Mouse (Mus musculus): ENCODE results near the gene Cdkl3. TPM values are rescaled to one million over a fixed set of nuclear protein-coding genes. Genes with fewer than 3 reads are reported as not detected.

Cdkl3 gene
- total RNA-seq (2021): 10 to 100 TPM; 14.6 to 15.9 TPM
- long read RNA-seq, experiment 1, partial matches to known transcripts: 2 of 4 reads
- long read RNA-seq, experiment 1, other reads (novel, unspliced or antisense): 2 of 4 reads
- long read RNA-seq, experiment 2, partial matches to known transcripts: 0 of 8 reads
- long read RNA-seq, experiment 2, other reads (novel, unspliced or antisense): 8 of 8 reads

DNA sequence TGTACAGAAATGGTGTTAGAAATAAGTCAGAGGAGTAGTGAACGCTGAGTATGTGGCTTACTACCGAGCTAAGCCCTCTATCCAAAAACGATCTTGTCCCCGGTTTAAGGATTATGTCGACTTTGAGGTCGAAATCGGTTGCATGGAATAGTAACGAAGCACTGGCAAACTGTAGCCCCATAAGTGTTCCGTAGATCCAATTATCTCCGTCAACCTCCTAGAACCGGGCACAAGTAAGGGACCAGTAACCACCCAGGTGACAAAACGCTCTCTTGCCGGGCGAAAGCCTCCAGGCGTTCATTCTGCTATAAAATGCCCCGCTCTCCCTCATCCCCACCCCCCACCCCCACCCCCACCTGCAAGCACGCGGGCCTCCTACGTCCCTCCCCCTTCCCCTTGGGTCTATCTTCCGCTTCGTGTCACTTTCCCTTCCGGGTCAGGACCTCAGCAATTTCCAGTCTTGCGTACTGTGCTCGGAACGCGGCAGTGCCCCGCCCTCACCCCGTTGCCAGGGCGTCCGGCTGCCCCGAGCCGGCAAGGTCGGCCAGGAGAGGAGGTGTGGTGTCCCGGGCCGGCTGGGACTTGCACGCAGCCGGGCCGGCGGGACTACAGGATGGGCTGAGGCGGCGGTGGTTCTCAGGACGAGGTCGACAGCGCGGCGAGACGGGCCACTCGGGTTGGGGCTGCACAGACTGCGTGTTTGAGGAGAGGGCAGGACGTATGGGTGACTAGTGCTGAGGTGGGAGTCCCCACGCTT, at the start of gene Cdkl3:
Cdkl3 (plus strand) TSS at position 450 of the 757 bp plus-strand sequence.
- no peak for TF ChIP-seq CTCF (IDR thresholded peaks at IDR 0.05)
- intact Hi-C loops (cut with DNase I): no loop called here

DNA sequence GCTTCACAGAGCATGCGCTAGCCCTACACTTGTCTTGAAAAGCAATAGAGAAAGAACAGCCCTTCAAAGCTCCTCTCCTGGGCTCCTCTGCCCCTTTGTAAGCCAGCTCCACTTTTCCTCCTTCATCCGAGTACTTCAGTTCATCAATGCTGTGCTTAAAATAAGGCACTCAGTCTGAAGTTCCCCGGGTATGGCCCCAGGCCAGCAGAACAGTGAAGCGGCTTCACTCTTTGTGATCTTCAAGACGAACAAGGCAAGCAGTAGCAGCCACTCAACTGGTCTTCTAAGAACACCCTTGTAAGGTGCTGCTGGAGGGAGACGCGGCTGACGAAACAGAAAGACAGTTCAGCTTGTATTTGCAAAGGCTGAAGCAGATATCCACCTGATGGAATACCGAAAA, 47.9 kb upstream of the Cdkl3 start:
- intact Hi-C loops (cut with DNase I): no loop called here
- no peak for DNase-seq (ENCODE audit: extremely low spot score in 1 of 2, low spot score in 2 of 2)
- TF ChIP-seq CTCF (IDR thresholded peaks at IDR 0.05): no peak
- Histone ChIP-seq H3K4me3 (no peak overlapping the region), H3K27ac (no peak overlapping the region)

More for the DNA sequence above, at the start of gene Cdkl3:
- DNase-seq (ENCODE audit: extremely low spot score in 1 of 2, low spot score in 2 of 2): peak; percentile 81 to 90
- Histone ChIP-seq H3K4me3 (peak within 1 kb of the TSS; percentile 89), H3K27ac (peak within 1 kb of the TSS; percentile 84)

DNA sequence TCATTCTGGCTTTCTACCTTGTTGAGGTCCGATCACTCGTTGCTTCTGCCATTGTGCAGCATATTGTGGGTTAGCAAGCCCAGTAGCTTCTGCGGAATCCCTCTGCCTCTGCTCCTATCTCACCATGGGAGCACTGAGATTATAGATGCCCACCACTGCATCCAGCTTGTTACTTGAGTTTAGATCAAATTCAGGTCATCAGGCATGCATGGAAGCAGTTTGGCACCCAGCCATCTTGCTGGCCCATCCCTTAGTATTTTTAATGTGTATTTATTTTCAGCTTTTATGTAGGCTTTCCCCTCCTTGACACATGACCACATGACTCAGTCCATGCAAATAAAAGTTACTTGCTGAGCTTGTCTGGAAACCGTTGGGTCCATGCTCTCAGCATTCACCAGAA, 46.3 kb upstream of the Cdkl3 start:
- no peak overlapping the region for H3K27ac ChIP-seq
- DNase-seq (ENCODE audit: extremely low spot score in 1 of 2, low spot score in 2 of 2): no peak
- no peak for TF ChIP-seq CTCF (IDR thresholded peaks at IDR 0.05)
- H3K4me3 ChIP-seq: no peak overlapping the region
- intact Hi-C loops (cut with DNase I): no loop called here

DNA sequence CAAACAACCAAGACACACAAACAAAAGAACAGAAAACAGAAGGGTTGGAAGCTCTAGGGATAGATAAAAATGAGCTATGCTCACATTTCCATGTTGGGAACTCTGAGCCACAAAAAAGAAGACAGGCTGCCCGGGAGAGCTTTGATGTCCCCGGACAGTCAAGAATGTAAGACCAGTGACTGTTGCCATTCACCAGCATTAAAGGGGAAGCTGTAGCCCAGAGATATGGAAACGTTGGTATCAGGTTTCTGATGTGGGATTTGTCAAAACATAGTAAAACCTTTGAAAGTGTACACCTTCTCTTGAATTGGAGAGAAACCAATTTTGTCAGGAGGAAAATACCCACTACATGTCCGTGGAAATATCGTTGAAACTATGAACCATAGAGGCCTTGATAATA, 44.5 kb upstream of the Cdkl3 start:
- DNase-seq (ENCODE audit: extremely low spot score in 1 of 2, low spot score in 2 of 2): no peak
- no peak for TF ChIP-seq CTCF (IDR thresholded peaks at IDR 0.05)
- Histone ChIP-seq H3K4me3 (no peak overlapping the region), H3K27ac (no peak overlapping the region)
- intact Hi-C loops (cut with DNase I): no loop called here

DNA sequence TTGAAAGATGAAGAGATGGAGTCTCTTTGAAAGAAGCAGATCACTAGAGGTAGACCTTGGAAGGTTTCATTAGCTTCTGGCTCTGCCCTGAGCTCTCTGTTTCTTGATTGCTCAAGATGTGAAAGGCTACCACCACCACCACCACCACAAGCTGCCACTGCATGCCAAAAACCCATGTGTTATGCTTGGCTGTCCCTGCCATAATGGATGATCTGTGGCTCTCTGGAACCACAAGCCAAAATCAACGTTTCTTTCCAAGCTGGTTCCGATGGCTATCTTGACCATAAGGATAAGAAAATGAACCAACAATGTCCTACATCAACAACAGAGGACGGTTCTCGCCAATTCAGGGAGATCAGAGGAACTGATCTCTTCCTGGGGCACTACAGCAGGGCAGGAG, 44.0 kb upstream of the Cdkl3 start:
- TF ChIP-seq CTCF (IDR thresholded peaks at IDR 0.05): no peak
- no peak for DNase-seq (ENCODE audit: extremely low spot score in 1 of 2, low spot score in 2 of 2)
- H3K4me3 ChIP-seq: no peak overlapping the region
- intact Hi-C loops (cut with DNase I): no loop called here
- no peak overlapping the region for H3K27ac ChIP-seq

DNA sequence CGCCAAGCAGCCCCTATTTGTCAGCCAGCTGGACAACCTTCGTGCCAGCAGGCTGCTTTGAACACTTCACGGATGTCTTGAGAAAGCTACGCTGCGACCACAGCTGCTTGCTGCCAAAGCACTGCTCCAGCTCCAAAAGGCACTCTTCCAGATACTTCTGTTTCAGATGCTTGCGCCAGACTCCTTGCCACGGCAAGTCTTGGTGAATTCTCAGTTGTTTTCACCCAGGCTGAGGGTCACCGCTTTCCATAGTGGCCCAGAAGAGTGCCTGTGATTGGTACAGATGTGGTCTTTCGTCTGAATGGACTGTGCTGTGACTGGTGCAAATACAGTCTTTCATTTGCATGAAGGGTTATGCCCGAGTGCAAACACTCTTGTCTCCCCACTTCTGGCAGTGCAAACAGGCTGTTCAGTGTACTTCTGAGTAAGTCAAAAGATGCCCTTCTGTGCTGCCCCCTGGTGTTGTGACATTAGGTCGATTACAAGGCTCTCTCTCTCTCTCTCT, 43.0 kb upstream of the Cdkl3 start:
- DNase-seq (ENCODE audit: extremely low spot score in 1 of 2, low spot score in 2 of 2): no peak
- TF ChIP-seq CTCF (IDR thresholded peaks at IDR 0.05): peak; percentile 33
- Histone ChIP-seq H3K4me3 (no peak overlapping the region), H3K27ac (no peak overlapping the region)
- intact Hi-C loops (cut with DNase I): no loop called here

DNA sequence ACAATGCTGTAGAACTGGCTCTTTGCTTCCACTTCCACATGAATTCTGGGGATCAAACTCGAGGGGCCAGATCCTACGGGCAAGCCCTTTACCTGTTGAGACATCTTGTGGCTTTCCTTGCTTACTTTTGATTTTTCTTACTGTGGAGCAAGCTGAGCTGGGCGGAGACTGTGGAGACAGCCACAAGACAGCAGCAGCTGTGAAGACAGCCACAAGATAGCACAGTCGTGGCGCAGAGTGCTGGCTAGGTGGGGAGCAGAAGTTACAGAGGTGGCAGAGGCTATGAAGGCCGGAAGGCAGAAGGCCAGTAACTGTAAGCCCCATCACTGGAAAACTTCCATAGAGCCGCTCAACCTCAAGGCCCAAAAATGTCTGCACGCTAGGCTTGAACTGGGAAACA, 42.3 kb upstream of the Cdkl3 start:
- Histone ChIP-seq H3K4me3 (no peak overlapping the region), H3K27ac (no peak overlapping the region)
- TF ChIP-seq CTCF (IDR thresholded peaks at IDR 0.05): no peak
- no peak for DNase-seq (ENCODE audit: extremely low spot score in 1 of 2, low spot score in 2 of 2)
- intact Hi-C loops (cut with DNase I): no loop called here

DNA sequence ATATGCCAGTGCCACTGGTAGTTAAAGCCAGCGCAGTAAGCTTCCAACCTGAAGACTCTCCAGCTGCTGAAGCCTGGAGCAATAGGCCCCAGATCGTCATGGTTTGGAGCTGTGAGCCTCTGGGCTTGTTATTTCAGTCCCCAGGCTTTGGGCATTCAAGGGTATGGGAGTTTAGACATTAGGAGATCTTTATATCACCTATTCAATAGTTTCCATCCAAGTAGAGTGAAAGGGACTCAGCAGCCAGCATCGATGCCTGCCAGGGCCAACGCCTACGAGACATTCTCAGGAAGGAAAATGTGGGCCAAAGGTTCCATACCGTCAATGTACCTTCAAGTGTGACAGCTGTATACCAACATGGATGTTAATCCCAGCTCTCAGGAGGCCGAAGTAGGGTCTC, 41.7 kb upstream of the Cdkl3 start:
- intact Hi-C loops (cut with DNase I): no loop called here
- Histone ChIP-seq H3K4me3 (no peak overlapping the region), H3K27ac (no peak overlapping the region)
- TF ChIP-seq CTCF (IDR thresholded peaks at IDR 0.05): no peak
- DNase-seq (ENCODE audit: extremely low spot score in 1 of 2, low spot score in 2 of 2): no peak

DNA sequence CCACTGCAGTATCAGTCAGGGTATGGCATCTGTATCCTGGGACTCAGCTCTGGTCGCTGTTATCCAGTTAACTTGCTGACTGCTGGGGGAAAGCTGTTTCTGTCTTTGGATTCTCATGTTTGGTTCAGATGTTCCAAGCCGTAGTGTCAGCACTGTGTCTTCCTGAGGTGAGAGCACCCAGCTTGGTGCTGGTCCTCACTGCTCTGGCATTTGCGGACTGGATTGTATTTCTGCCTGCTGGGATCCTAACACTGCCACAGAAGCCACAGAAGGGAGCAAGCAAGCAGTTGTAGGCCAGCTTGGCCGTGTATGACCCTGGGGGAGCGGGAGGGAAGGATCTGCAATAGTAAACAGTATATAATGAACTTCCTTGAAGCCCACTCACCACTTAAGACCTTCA, 37.4 kb upstream of the Cdkl3 start:
- DNase-seq (ENCODE audit: extremely low spot score in 1 of 2, low spot score in 2 of 2): no peak
- H3K4me3 ChIP-seq: no peak overlapping the region
- no peak overlapping the region for H3K27ac ChIP-seq
- no peak for TF ChIP-seq CTCF (IDR thresholded peaks at IDR 0.05)
- intact Hi-C loops (cut with DNase I): loop anchor here (1.0 to 5.0 kb wide), 4 partner anchors 49 to 146 kb away; partner anchors contain the start of gene Jade2

DNA sequence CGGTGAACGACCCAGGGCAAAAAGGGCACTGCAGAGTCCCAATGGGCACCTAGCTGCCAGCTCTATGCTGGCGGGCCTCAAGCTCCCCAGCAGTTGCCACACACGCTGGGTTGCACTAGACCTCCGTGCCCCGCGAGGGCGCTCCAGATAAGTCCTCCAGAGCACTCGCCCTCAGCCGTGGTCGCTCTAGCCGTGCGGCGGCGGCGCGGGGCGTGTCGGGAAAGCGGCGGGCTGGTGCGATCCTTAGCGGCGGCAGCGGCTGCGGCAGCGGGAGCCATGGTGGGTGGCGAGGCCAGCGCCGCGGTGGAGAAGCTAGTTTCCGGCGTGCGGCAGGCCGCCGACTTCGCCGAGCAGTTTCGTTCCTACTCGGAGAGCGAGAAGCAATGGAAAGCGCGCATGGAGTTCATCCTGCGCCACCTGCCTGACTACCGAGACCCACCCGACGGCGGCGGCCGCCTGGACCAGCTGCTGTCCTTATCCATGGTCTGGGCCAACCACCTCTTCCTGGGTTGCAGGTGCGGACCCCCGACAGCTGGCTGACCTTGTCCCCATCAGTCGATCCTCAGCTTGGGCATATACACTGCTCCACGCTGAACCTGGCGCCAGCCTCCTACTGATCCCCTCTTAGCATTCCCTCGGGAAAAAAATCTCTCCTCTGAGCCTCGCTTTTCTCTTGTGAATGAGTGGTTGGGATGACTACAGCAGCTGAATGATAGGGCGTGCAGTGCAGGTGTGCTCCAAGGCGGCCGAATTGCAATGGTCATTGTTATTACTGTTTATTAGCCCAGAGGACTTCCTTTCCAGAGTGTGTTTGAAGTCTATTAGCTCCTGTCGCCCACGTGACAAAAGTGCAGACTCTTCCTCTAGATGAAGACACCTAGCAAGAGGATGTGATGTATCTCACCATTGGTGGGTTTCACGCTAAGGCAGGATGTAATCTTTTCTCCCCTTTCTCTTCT, 36.3 kb upstream of the Cdkl3 start, which contains the start of gene Cdkn2aipnl:
Cdkn2aipnl (plus strand) TSS at position 219 of the 959 bp plus-strand sequence.
- intact Hi-C loops (cut with DNase I): loop anchor here (1.0 to 5.0 kb wide), 4 partner anchors 50 to 147 kb away; partner anchors contain the start of gene Jade2
- Histone ChIP-seq H3K27ac (peak within 1 kb of the TSS; percentile 20), H3K4me3 (peak within 1 kb of the TSS; percentile 74)
- peak; percentile 98 for TF ChIP-seq CTCF (IDR thresholded peaks at IDR 0.05)
- peak; percentile 96 to 99 for DNase-seq (ENCODE audit: extremely low spot score in 1 of 2, low spot score in 2 of 2)

DNA sequence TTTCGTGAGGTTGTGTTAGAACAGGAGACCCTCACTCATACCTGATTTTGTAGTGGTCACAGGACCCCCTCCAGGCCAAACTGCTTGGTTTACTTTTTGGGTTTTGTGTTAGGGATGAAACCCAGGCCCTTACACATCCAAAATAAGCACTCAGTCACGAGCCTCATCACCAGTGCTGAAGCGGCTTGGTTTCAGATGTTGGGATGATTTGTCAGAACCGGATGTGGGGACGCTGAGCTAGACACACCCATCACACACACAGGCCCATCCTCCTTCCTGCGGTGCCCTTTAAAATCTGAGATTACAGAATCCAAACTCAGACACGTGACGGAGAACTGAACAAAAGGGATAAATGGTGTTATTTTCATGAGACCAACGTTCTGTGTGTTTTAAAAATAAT, 35.1 kb upstream of the Cdkl3 start:
- TF ChIP-seq CTCF (IDR thresholded peaks at IDR 0.05): no peak
- intact Hi-C loops (cut with DNase I): loop anchor here (5.0 kb wide), 1 partner anchor 52 kb away; no protein-coding TSS in a partner anchor
- Histone ChIP-seq H3K4me3 (no peak overlapping the region), H3K27ac (no peak overlapping the region)
- no peak for DNase-seq (ENCODE audit: extremely low spot score in 1 of 2, low spot score in 2 of 2)
